In genomic region chr7:140756151-140756854, GRCm38 (mm10) we compare ENCODE assay signal across 26 mouse cellular contexts. TPM values are rescaled to one million over a fixed set of nuclear protein-coding genes. Genes with fewer than 3 reads are reported as not detected.
DNase-seq lines count a peak whose midpoint lies in the region; ATAC-seq and TF ChIP-seq lines count a peak whose summit lies in the region.
"Had no signal": no experiment of that assay in that cellular context is flagged by ENCODE, and none has a peak within 500 bp of the region (broad histone marks: within the 10 kb centered on the region; RNA-seq: fewer than 3 reads in every experiment).

No protein-coding gene starts in this region.

- peak; percentile 27; the same call in 1 of the 2 replicates for ATAC-seq in lung, embryonic 15.5 days (ENCODE audit: borderline replicate concordance, extremely low read depth, low FRiP score, low TSS enrichment)
- no peak; the same call in 1 of the 2 replicates for ATAC-seq in liver, embryonic 11.5 days (replicated peaks; ENCODE audit: low FRiP score)
- peak; percentile 92 for ATAC-seq in liver, postnatal 0 days
- ATAC-seq: forebrain, embryonic 14.5 days; inflammation-experienced regulatory T-cells, adult 6 months had no signal

- no peak for TF ChIP-seq CTCF in liver, postnatal 0 days (IDR thresholded peaks at IDR 0.05; ENCODE audit: low read depth)

- H3K4me2 ChIP-seq in lung, embryonic 15.5 days, result no peak overlapping the region
- H3K4me2 ChIP-seq in liver, embryonic 11.5 days, result no peak overlapping the region
- 0 out of 2 replicates have a peak overlapping the region, but pooled peaks have one; percentile 14 for H3K4me2 ChIP-seq in liver, postnatal 0 days (ENCODE audit: low read depth, low read length)
- H3K4me2 ChIP-seq: embryonic facial prominence, embryonic 13.5 days; hindbrain, embryonic 12.5 days; limb, embryonic 12.5 days had no signal

- H3K36me3 ChIP-seq in lung, embryonic 15.5 days, result no peaks in the 10 kb centered on the region
- H3K36me3 ChIP-seq in liver, embryonic 11.5 days (ENCODE audit: control insufficient read depth, insufficient read depth, low read length), result no peaks in the 10 kb centered on the region
- H3K36me3 ChIP-seq in liver, postnatal 0 days (replicated peaks; ENCODE audit: insufficient read depth, low read length), result no peaks in the 10 kb centered on the region
- H3K36me3 ChIP-seq: embryonic facial prominence, embryonic 13.5 days; hindbrain, embryonic 12.5 days; limb, embryonic 12.5 days; midbrain, embryonic 10.5 days had no signal

- TF ChIP-seq EP300 in liver, postnatal 0 days (IDR thresholded peaks at IDR 0.05; ENCODE audit: low read depth), result peak; percentile 40; the same call in 1 of the 2 replicates

- H3K27ac ChIP-seq in lung, embryonic 15.5 days, result no peak overlapping the region
- 0 out of 2 replicates have a peak overlapping the region, but pooled peaks have one; percentile 35 for H3K27ac ChIP-seq in liver, embryonic 11.5 days (ENCODE audit: low read depth, low read length)
- H3K27ac ChIP-seq in liver, postnatal 0 days (ENCODE audit: low read depth), result peak overlapping the region; percentile 82
- H3K27ac ChIP-seq: embryonic facial prominence, embryonic 13.5 days; heart, adult 2 months; hindbrain, embryonic 12.5 days; limb, embryonic 12.5 days; midbrain, embryonic 10.5 days had no signal

- intact Hi-C loops in heart, postnatal 10 days (cut with DNase I), result no loop called here

- H3K4me1 ChIP-seq in lung, embryonic 15.5 days, result no peaks in the 10 kb centered on the region
- H3K4me1 ChIP-seq in liver, embryonic 11.5 days (replicated peaks; ENCODE audit: control insufficient read depth, insufficient read depth, low read length), result no peaks in the 10 kb centered on the region
- H3K4me1 ChIP-seq in liver, postnatal 0 days (ENCODE audit: insufficient read depth), result peaks cover 4% of the 10 kb centered on the region; the same call in 1 of the 2 replicates
- H3K4me1 ChIP-seq: embryonic facial prominence, embryonic 13.5 days; hindbrain, embryonic 12.5 days; limb, embryonic 12.5 days; midbrain, embryonic 10.5 days had no signal

- WGBS in lung, embryonic 15.5 days, result 50% methylated on average over 4 of the region's 4 CpGs
- WGBS in liver, embryonic 11.5 days, result 64% methylated on average over 4 of the region's 4 CpGs
- 40% methylated on average over 4 of the region's 4 CpGs for WGBS in liver, postnatal 0 days (ENCODE audit: insufficient replicate concordance)

- DNase-seq in heart, postnatal 10 days, result peak; percentile 7 to 11
- no peak for DNase-seq in heart, adult 8-10 months (ENCODE audit: low spot score)
- no peak for DNase-seq in lung, postnatal 25 days (ENCODE audit: low spot score)
- no peak for DNase-seq in liver, embryonic 11.5 days (ENCODE audit: low spot score)
- DNase-seq in liver, postnatal 0 days, result peak; percentile 25
- no peak for DNase-seq in urinary bladder, postnatal 10 days (ENCODE audit: low spot score)
- DNase-seq: adrenal gland, adult 8-10 months; cerebellum, adult 11 months; cerebellum, postnatal 10 days; gastrocnemius, postnatal 10 days; kidney, adult 2 months; kidney, postnatal 10 days; right cerebral cortex, adult 18-20 months; thymus, postnatal 14 days had no signal

- no peak overlapping the region for H3K9ac ChIP-seq in lung, embryonic 15.5 days
- no peak overlapping the region for H3K9ac ChIP-seq in liver, embryonic 11.5 days (ENCODE audit: low read depth, low read length)
- no peak overlapping the region for H3K9ac ChIP-seq in liver, postnatal 0 days (replicated peaks)
- H3K9ac ChIP-seq: embryonic facial prominence, embryonic 13.5 days; hindbrain, embryonic 12.5 days; limb, embryonic 12.5 days had no signal

- no peaks in the 10 kb centered on the region for H3K27me3 ChIP-seq in lung, embryonic 15.5 days
- no peaks in the 10 kb centered on the region for H3K27me3 ChIP-seq in liver, embryonic 11.5 days (replicated peaks; ENCODE audit: control insufficient read depth, insufficient read depth, low read length)
- H3K27me3 ChIP-seq in liver, postnatal 0 days (ENCODE audit: insufficient read depth, low read length), result no peaks in the 10 kb centered on the region
- H3K27me3 ChIP-seq: embryonic facial prominence, embryonic 13.5 days; hindbrain, embryonic 12.5 days; limb, embryonic 12.5 days had no signal

- H3K9me3 ChIP-seq in lung, embryonic 15.5 days, result no peaks in the 10 kb centered on the region
- no peaks in the 10 kb centered on the region for H3K9me3 ChIP-seq in liver, embryonic 11.5 days (ENCODE audit: control insufficient read depth, low read length)
- H3K9me3 ChIP-seq in liver, postnatal 0 days (ENCODE audit: low read length), result no peaks in the 10 kb centered on the region
- H3K9me3 ChIP-seq: embryonic facial prominence, embryonic 13.5 days; hindbrain, embryonic 12.5 days; limb, embryonic 12.5 days; midbrain, embryonic 10.5 days had no signal

- H3K4me3 ChIP-seq in lung, embryonic 15.5 days, result no peak overlapping the region
- H3K4me3 ChIP-seq in liver, embryonic 11.5 days (ENCODE audit: low read depth, low read length), result no peak overlapping the region
- H3K4me3 ChIP-seq in liver, postnatal 0 days (ENCODE audit: low read depth, low read length), result no peak overlapping the region
- H3K4me3 ChIP-seq: embryonic facial prominence, embryonic 13.5 days; heart, adult 2 months; hindbrain, embryonic 12.5 days; limb, embryonic 12.5 days; midbrain, embryonic 10.5 days had no signal

RNA-seq across cellular contexts. Expression of gene Cyp2e1, which starts 7.2 kb away (rescaled TPM):
- total RNA-seq in heart, postnatal 10 days (2021), result under 1 TPM; 0.24 to 0.47 TPM
- total RNA-seq in heart, adult 8-10 months (2022), result 1 to 10 TPM; 3.0 to 9.8 (median 4.0) TPM
- 0.10 and 0.19 TPM in 2 replicates for polyA plus RNA-seq in lung, embryonic 15.5 days (2015; fragmentation: Nextera tagmentation; extraction: Ambion mirVana)
- polyA plus RNA-seq in liver, embryonic 11.5 days (2014; fragmentation: Nextera tagmentation; extraction: Ambion mirVana), result not detected in 2 replicates
- polyA plus RNA-seq in liver, postnatal 0 days (2015; fragmentation: Nextera tagmentation; extraction: Ambion mirVana), result 556 and 629 TPM in 2 replicates
- total RNA-seq: left cerebral cortex, postnatal 10 days; monocyte, adult 5-6 weeks had no signal
- polyA plus RNA-seq: embryonic facial prominence, embryonic 13.5 days; forebrain, embryonic 14.5 days; hindbrain, embryonic 12.5 days; inflammation-experienced regulatory T-cells, adult 6 months; limb, embryonic 12.5 days; midbrain, embryonic 10.5 days; neural tube, embryonic 11.5 days had no signal

RNA-seq across cellular contexts. Expression of gene Syce1, which starts 31.3 kb away (rescaled TPM):
- total RNA-seq in heart, postnatal 10 days (2021), result not detected
- under 1 TPM in 1 of 4 experiments, not detected in 3; 0.28 TPM for total RNA-seq in heart, adult 8-10 months (2022)
- 0.14 TPM in 1 of 2 replicates, not detected in the other for polyA plus RNA-seq in lung, embryonic 15.5 days (2015; fragmentation: Nextera tagmentation; extraction: Ambion mirVana)
- 0.58 TPM in 1 of 2 replicates, not detected in the other for polyA plus RNA-seq in liver, embryonic 11.5 days (2014; fragmentation: Nextera tagmentation; extraction: Ambion mirVana)
- not detected in 2 replicates for polyA plus RNA-seq in liver, postnatal 0 days (2015; fragmentation: Nextera tagmentation; extraction: Ambion mirVana)
- total RNA-seq: adrenal gland, adult 8-10 months; gastrocnemius, postnatal 10 days; heart, adult 2 months; monocyte, adult 5-6 weeks had no signal
- polyA plus RNA-seq: embryonic facial prominence, embryonic 13.5 days; inflammation-experienced regulatory T-cells, adult 6 months; midbrain, embryonic 10.5 days; neural tube, embryonic 11.5 days had no signal

RNA-seq across cellular contexts. Expression of gene Olfr541, which starts 59.2 kb away (rescaled TPM):
- not detected for total RNA-seq in heart, postnatal 10 days (2021)
- not detected for total RNA-seq in heart, adult 8-10 months (2022)
- polyA plus RNA-seq in lung, embryonic 15.5 days (2015; fragmentation: Nextera tagmentation; extraction: Ambion mirVana), result not detected in 2 replicates
- not detected in 2 replicates for polyA plus RNA-seq in liver, embryonic 11.5 days (2014; fragmentation: Nextera tagmentation; extraction: Ambion mirVana)
- not detected in 2 replicates for polyA plus RNA-seq in liver, postnatal 0 days (2015; fragmentation: Nextera tagmentation; extraction: Ambion mirVana)
- total RNA-seq: adrenal gland, adult 8-10 months; gastrocnemius, postnatal 10 days; heart, adult 2 months; left cerebral cortex, postnatal 10 days; monocyte, adult 5-6 weeks had no signal
- polyA plus RNA-seq: forebrain, embryonic 14.5 days; heart, adult 2 months; hindbrain, embryonic 12.5 days; inflammation-experienced regulatory T-cells, adult 6 months; kidney, adult 2 months; limb, embryonic 12.5 days; midbrain, embryonic 10.5 days; neural tube, embryonic 11.5 days; testis, adult 2 months had no signal

Comparison
In these comparisons a context has a peak if more than half of its experiments do, and no peak if none do; other contexts are left out.
1. DNase-seq: peak in heart, postnatal 10 days (2 of 2) and liver, postnatal 0 days (single experiment); none in heart, adult 8-10 months (single experiment), lung, postnatal 25 days (single experiment), liver, embryonic 11.5 days (single experiment) and urinary bladder, postnatal 10 days (single experiment).
2. RNA of gene Cyp2e1, which starts 7.2 kb away (polyA plus RNA-seq): 556 to 629 TPM in liver, postnatal 0 days; 0.10 to 0.19 TPM in lung, embryonic 15.5 days and not detected in liver, embryonic 11.5 days; every median in the first group is over 100 times any median in the second.